Mouse (Mus musculus) activated CD4-positive, CD25-positive, alpha-beta regulatory T cell, adult 4 months (primary cell): Measurements from ENCODE around the gene Trmt1. TPM values are rescaled to one million over a fixed set of nuclear protein-coding genes. Genes with fewer than 3 reads are reported as not detected.

Experiments
- ATAC-seq: one replicate; pipeline ENCODE4 v1.8.0; 2017
- polyA plus RNA-seq, 2 experiments: library from polyadenylated mRNA; unstranded; fragments of 100-300 nt; shearing (Covaris generic); gene quantifications; one replicate each; pipeline ENCODE4 v1.2.1; 2017

Trmt1 gene
- polyA plus RNA-seq, 2 experiments from 2014 or later = 32.6 to 49.8 TPM

- no peak for ATAC-seq
Observed at GRCm38 (mm10) chr8:84733959-84734358, 47.9 kb downstream of the Trmt1 start.

GRCm38 (mm10) chr8:84734680-84735079 lies 48.6 kb downstream of the Trmt1 start:
- ATAC-seq = no peak

DNA sequence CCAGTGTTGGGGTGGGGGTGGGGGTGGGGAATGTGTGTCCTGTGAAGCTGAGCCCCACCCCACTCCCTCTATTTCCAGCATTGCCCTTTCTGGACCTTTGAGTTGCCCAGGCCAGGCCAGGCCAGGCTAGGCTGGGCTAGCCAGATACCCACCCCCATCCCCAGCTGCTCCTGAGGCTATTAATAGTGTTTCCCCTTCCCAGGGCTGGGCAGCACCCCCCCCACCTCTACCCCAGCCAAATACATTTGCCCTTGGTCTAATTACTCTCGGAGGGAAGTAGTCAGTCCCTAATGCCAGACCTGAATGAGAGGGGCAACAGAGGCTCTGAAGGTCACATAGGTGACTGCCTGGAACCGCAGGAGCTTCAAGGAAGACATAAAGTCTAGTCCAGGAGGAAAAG lies 49.5 kb downstream of the Trmt1 start:
- no peak for ATAC-seq

DNA sequence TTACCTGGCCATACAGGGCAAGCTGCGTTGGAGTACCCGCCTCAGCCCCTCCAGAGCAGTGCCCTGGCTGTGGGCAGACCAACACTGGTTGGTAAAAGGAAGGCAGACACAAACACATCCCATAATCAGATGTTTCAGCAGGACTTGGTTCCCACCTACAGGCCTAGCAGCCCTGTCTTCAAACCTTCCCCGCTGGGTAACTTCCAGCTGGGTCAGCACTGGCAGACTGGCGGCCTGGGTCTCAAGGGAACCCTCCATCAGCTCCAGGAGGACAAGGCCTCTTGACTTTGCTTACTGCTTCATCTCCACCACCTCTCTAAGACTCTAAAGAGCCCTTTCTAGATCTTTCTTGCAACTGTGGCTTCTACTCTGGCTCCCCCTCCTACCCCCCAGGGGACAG lies 50.4 kb downstream of the Trmt1 start:
- ATAC-seq = no peak

- ATAC-seq = peak; percentile 96
Observed at GRCm38 (mm10) chr8:84737608-84738007, 51.5 kb downstream of the Trmt1 start.

DNA sequence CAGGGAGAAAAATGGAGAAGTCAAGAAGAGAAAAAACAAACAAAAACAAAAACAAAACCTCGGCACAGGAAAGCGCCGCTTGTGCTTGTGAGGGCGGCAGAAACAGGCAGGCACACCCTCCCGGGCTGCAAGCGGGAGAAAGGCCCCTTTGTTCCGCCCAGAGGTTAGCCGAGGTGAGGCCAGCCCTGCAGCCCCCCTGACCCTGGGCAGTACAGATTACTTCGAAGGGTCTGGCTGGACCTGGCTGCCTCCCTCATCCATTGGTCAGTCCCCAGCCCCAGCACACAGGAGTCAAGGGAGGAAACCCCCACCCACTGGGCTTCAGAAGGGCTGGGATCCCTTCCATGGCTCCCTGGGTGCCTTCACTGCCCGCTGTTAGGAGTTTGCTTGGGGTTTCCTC lies 52.2 kb downstream of the Trmt1 start:
- no peak for ATAC-seq

- no peak for ATAC-seq
Observed at GRCm38 (mm10) chr8:84738715-84739400, 52.8 kb downstream of the Trmt1 start.

DNA sequence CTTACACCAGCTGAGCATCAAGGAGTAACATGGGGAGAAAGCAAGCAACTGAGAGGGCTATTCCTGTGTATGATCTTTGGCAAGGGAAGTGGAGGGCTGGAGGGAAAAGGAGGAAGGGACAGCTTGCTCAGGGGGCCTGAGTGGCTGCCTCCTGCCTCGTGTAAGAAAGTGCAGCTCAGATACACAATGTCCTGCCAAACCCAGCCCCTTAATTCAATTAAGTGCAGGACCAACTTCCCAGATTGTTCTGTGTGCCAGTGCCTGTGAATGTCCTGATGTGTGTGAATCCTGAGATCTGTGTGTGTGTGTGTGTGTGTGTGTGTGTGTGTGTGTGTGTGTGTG lies 53.3 kb downstream of the Trmt1 start:
- ATAC-seq = no peak

GRCm38 (mm10) chr8:84740895-84741843 lies 55.1 kb downstream of the Trmt1 start:
- no peak for ATAC-seq

DNA sequence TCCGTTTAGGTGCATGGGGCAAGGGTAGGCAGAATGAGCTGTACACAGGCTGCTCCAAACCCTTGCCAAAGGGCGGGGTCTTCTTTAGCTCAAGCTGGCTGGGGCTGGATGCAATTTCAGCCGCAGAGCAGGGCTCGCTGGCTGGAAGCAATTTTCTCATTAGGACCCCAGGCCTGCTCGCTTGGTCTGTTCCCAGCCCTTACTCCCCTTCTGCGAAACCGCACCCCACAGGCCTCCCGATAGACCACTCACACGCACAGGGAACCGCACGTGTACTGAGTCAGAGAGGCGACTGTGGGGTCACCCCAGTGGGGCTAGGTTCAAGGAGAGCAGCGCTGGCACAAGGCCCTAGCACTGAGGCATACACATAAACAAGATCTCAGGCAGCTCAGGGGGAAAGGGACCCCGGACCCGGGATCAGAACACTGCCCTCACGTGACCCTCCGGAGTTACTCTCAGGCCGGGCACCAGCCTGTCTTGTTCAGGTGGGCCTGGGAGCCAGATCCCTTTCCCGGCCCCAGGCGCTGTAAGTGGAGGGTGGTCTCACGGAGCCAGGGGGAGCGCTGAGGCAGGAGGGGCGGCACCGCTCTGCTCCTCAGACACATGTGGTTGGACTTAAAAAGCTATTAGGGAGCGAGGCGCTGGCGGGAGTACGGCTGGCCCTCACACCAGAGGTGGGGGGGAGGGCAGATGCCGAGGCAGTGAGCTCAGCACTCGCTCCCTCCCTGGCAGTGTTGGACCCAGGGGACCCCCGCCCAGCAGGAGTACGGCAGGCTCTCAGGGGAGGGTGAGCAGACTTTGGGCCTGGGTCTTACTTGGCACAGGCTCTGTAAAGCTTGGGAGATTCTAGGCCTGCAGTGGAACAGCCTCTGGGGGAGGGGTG lies 56.3 kb downstream of the Trmt1 start:
- ATAC-seq = no peak

DNA sequence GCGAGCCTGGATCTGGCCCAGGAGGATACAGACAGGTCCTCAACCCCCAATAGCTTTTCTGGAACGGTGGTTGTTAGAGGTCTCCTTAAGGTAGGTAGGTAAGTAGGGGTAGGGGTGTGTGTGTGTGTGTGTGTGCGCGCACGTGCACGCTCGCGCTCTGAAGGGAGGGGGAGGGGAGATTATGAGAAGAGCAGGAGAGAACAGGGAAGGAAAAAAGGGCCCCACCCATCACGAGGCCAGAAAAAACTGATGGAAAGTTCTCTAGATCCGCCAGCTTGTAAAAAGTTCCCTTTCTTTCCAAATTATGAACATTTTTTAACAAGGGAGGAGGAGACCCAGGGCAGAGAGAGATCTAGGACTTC lies 56.9 kb downstream of the Trmt1 start:
- ATAC-seq = no peak

DNA sequence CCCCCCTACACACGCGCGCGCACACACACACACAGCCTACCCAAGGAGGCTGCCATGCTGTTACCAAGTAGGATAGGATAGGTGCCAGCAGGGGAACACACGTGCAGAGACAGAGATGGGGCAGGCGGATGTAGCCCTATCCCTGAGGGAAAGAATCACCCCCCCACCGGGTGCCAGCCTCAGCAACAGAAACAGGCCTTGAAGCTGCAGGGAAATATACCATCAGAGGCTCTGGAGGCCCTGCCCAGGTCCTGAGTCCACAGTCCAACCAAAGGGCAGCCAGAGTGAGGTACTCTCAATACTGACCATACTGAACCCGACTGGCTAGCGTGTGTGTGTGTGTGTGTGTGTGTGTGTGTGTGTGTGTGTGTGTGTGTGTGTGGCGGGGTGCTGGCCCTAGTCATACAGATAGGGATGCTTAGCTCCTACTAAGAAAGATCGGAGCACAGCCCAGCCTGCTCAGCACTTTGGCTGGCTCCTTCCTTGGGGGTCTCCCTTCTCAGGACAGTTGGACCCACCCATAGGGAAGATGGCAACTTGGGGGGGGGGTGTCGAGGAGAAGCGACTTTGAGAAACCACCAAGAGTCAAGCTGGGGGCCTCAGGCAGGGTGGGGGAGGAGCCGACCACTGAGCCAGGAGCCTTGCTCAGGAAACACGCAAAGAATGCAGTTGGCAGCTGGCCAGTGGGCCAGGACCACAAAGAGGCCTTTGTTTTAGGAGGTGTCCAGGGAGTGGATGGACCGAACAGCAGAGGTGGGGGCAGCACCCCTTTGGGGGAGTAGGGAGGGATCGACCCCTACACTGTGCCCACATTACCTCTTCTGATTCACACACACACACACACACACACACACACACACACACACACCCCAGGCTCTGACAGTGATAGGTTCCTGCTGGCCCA lies 57.7 kb downstream of the Trmt1 start:
- no peak for ATAC-seq

DNA sequence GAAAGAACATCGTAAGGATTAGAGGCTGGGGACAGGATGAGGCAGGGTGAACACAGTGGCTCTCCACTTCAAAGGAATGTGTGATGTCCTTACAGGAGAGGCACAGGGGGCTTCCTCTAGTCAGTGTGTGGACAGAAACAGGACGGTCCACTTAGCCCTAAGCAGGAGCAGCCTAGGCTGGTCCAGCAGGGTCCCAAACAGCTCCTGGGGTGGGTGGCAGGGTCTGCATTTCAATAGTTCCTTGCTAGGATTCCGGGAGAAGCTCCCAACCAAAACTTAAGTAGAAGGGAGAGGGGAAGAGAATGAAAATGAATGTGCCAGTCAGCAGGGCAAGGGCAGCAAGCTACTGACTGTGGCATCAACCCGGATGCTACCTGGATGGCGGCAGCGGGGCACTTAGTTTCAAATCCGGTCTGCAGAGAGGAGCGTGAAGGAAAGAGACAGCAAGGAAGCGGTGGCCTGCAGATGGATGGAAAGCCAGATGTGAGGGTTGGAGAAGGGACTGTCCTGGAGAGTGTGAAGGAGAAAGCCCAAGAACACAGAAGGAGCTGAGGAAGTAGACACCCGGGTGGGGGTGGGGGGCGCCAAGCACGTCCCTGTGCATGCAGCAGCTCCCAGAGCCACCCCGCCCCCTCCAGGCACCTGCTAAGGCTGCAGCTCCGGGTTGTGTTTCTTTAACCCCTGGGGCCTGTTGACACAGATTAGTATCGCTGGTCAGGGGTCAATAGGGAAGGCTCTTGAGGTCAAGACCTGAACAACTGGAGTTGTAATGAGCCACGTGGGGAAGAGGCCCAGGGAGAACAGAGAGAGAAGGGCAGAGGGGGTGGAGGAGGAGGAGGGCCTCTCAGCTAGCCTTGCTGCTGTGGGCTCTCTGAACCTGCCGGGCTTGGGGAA lies 59.2 kb downstream of the Trmt1 start:
- ATAC-seq = peak; percentile 52

Other genes starting within 250 kb of the Trmt1 start
- gene Ier2, start 23.5 kb upstream of the Trmt1 start, polyA plus RNA-seq = 10 to 100 TPM; 54.7 to 56.1 TPM
- 10 to 100 TPM in 1 of 2 experiments, 1 to 10 TPM in 1; 9.4 to 12.5 TPM for gene Nacc1, start 1.6 kb downstream of the Trmt1 start, polyA plus RNA-seq
- gene Lyl1, start 15.2 kb downstream of the Trmt1 start, polyA plus RNA-seq = 1 to 10 TPM in 1 of 2 experiments, under 1 TPM in 1; 0.85 to 1.2 TPM
- gene G430095P16Rik, start 36.7 kb downstream of the Trmt1 start, polyA plus RNA-seq = 10 to 100 TPM; 20.2 to 37.5 TPM
- 1 to 10 TPM; 2.0 to 2.2 TPM for gene Nfix, start 114.0 kb downstream of the Trmt1 start, polyA plus RNA-seq
- gene Dand5, start 136.5 kb downstream of the Trmt1 start, polyA plus RNA-seq = 1 to 10 TPM; 4.2 to 4.5 TPM
- gene Gadd45gip1, start 145.2 kb downstream of the Trmt1 start, polyA plus RNA-seq = 10 to 100 TPM; 18.5 to 21.5 TPM
- gene Rad23a, start 154.4 kb downstream of the Trmt1 start, polyA plus RNA-seq = 100 to 1,000 TPM; 125 to 131 TPM
- 100 to 1,000 TPM; 269 to 303 TPM for gene Calr, start 160.6 kb downstream of the Trmt1 start, polyA plus RNA-seq
- 10 to 100 TPM; 45.8 to 58.4 TPM for gene Farsa, start 170.7 kb downstream of the Trmt1 start, polyA plus RNA-seq
- gene Syce2, start 185.8 kb downstream of the Trmt1 start, polyA plus RNA-seq = 10 to 100 TPM in 1 of 2 experiments, 1 to 10 TPM in 1; 8.2 to 15.0 TPM
- 10 to 100 TPM; 11.3 to 15.1 TPM for gene Gcdh, start 207.6 kb downstream of the Trmt1 start, polyA plus RNA-seq
- gene Klf1, start 215.6 kb downstream of the Trmt1 start, polyA plus RNA-seq = 1 to 10 TPM in 1 of 2 experiments, not detected in 1; 1.1 TPM
- gene Dnase2a, start 222.3 kb downstream of the Trmt1 start, polyA plus RNA-seq = 10 to 100 TPM; 15.1 to 18.1 TPM